Mouse (Mus musculus) olfactory bulb, adult 2 months (tissue): ENCODE measurements at regions not wholly inside any gene's neighbourhood (a gene's known extent, or its start where the extent isn't known, plus 50 kb on each side); places are given as distances from the start of the nearest gene placed in this dataset.

Source experiments
- CTCF ChIP-seq: fragments of 200-500 bp; IDR thresholded peaks from 2 replicates; pipeline ENCODE4 v1.5.1; 2012; ENCODE audit warnings: low read depth, mild to moderate bottlenecking, low read length, moderate library complexity; ENCODE audit not compliant: insufficient read depth
- POLR2A ChIP-seq: fragments of 200-500 bp; IDR thresholded peaks from 2 replicates; pipeline ENCODE4 v1.6.1; 2012; ENCODE audit warnings: mild to moderate bottlenecking, low read depth, low read length, moderate library complexity; ENCODE audit not compliant: insufficient read depth

- TF ChIP-seq CTCF, result no peak
- TF ChIP-seq POLR2A, result no peak
Observed at GRCm38 (mm10) chr1:194516136-194516535, 101.9 kb upstream of the Plxna2 start.
